Mouse (Mus musculus) myocyte (in vitro differentiated cells): ENCODE measurements around the gene Tceal7.

Source experiments
- E2F4 ChIP-seq: IDR thresholded peaks from one replicate; pipeline ENCODE4 v1.6.1; 2011; ENCODE audit warnings: mild to moderate bottlenecking, control low read depth, moderate library complexity; ENCODE audit not compliant: insufficient read depth
- MAX ChIP-seq: IDR thresholded peaks from one replicate; pipeline ENCODE4 v1.6.1; 2011; ENCODE audit warnings: low read depth, mild to moderate bottlenecking, control low read depth
- MYOG ChIP-seq, 3 experiments: IDR thresholded peaks; one replicate each; pipeline ENCODE4 v1.6.1; 2011; ENCODE audit warnings: control low read depth in 2 of 3, low read depth in 2 of 3, mild to moderate bottlenecking in 2 of 3; ENCODE audit not compliant: insufficient read length in 2 of 3, control insufficient read depth in 1 of 3, insufficient read depth in 1 of 3
- POLR2A ChIP-seq: IDR thresholded peaks from one replicate; pipeline ENCODE4 v1.6.1; 2011; ENCODE audit warnings: low read depth, mild to moderate bottlenecking, control low read depth, moderate library complexity; ENCODE audit not compliant: insufficient read length

DNA sequence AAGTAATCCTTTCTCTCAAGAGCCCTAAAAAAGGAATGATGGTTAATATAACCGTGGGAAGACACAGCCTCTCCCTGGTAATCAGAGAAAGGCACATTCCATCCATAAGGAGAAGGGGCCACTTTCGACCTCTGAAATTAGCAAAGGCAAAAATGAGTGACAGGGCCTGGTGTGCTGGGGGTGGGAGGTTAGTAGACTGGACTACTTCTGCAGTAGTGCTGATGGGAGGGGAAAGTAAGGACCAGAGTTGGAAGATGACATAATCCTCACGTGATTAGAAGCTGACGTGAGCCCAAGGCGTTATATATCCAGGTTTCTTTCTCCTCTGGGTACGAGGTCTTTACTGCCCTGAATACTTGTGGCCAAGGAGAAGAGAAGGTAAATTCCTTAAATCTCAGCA is 9.1 kb downstream of the Tceal7 start:
- no peak for TF ChIP-seq POLR2A
- no peak for TF ChIP-seq MYOG (IDR thresholded peaks at IDR 0.05; ENCODE audit: control insufficient read depth in 1 of 3, insufficient read depth in 1 of 3, insufficient read length in 2 of 3, low read depth in 2 of 3)
- no peak for TF ChIP-seq E2F4
- TF ChIP-seq MAX = no peak
